Mouse (Mus musculus): Measurements from ENCODE around the gene Cryzl2. TPM values are rescaled to one million over a fixed set of nuclear protein-coding genes. Genes with fewer than 3 reads are reported as not detected.
A peak's percentile ranks its signal among the peaks of the same experiment; 100 is the strongest.

Gene Cryzl2
- polyA plus RNA-seq, 1 experiment from 2014 or later, result 6.6 TPM

GRCm38 (mm10) chr1:157452759-157453549, 5.4 kb upstream of the Cryzl2 start:
- Histone ChIP-seq H3K27ac (no peak overlapping the region), H3K27me3 (no peaks in the 10 kb centered on the region), H3K9ac (no peak overlapping the region), H3K9me3 (replicated peaks) (no peaks in the 10 kb centered on the region), H3K4me3 (replicated peaks) (no peak overlapping the region), H3K4me2 (no peak overlapping the region), H3K4me1 (replicated peaks) (peaks cover 11% of the 10 kb centered on the region), H3K36me3 (no peaks in the 10 kb centered on the region)
- ATAC-seq (ENCODE audit: low read depth) (no peak), DNase-seq (no peak)
- 71% methylated on average over 5 of the region's 5 CpGs for WGBS (ENCODE audit: insufficient replicate concordance)

GRCm38 (mm10) chr1:157454876-157455275, 3.5 kb upstream of the Cryzl2 start:
- 67% methylated on average over 6 of the region's 6 CpGs for WGBS (ENCODE audit: insufficient replicate concordance)
- no peak for ATAC-seq (ENCODE audit: low read depth)
- no peaks in the 10 kb centered on the region for H3K36me3 ChIP-seq

DNA sequence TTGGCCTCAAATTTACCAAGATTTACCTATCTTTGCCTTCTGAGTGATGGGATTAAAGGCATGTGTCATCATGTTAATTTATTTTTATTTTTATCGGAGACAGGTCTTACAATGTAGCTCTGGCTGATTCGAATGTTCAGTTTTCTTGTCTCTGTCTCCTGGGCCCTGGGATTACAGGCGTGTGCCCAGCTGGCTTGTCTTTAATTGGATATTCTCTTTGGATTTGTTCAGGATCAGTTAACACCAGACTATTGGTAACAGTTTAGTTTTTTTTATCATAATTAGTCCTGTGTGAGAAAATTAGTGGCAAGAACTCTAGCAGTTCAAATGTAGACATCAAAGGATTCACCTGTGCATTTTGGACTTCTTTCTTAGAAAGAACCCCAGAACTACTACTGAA, 588 bp upstream of the Cryzl2 start:
- no peaks in the 10 kb centered on the region for H3K27me3 ChIP-seq
- no peak overlapping the region for H3K9ac ChIP-seq
- peaks cover 12% of the 10 kb centered on the region for H3K4me1 ChIP-seq (replicated peaks)
- peak overlapping the region; percentile 69 for H3K4me2 ChIP-seq
- no peaks in the 10 kb centered on the region for H3K9me3 ChIP-seq (replicated peaks)
- DNase-seq (no peak), ATAC-seq (ENCODE audit: low read depth) (no peak)
- 80% methylated on average over 3 of the region's 3 CpGs for WGBS (ENCODE audit: insufficient replicate concordance)
- no peak overlapping the region for H3K4me3 ChIP-seq (replicated peaks)
- no peaks in the 10 kb centered on the region for H3K36me3 ChIP-seq
- H3K27ac ChIP-seq, result no peak overlapping the region

More at GRCm38 (mm10) chr1:157454876-157455275, 3.5 kb upstream of the Cryzl2 start:
- Histone ChIP-seq H3K27ac (no peak overlapping the region), H3K9ac (no peak overlapping the region), H3K9me3 (replicated peaks) (no peaks in the 10 kb centered on the region), H3K4me1 (replicated peaks) (peaks cover 18% of the 10 kb centered on the region), H3K27me3 (no peaks in the 10 kb centered on the region), H3K4me3 (replicated peaks) (no peak overlapping the region), H3K4me2 (no peak overlapping the region)
- DNase-seq, result no peak

DNA sequence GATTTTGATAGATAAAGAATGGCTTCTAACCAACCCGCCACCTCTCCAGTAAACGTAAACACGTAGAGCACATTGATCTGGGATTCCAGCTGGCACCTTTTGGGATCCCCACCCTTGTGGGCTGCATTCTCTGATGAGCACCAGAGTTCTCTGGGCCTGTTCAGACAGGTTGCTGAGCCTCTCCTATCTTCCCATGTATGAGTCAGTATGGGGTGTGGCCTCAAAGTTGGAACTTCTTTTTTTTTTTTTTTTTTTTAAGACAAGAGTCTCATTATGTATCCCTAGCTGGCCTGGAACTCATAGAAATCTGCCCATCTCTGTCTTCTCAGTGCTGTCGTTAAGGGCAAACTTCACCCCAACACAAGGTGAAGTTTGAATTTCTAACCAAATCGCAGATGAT, 1.5 kb downstream of the Cryzl2 start:
- Histone ChIP-seq H3K4me2 (no peak overlapping the region), H3K9me3 (replicated peaks) (no peaks in the 10 kb centered on the region), H3K27me3 (no peaks in the 10 kb centered on the region), H3K4me3 (replicated peaks) (no peak overlapping the region), H3K4me1 (replicated peaks) (peaks cover 12% of the 10 kb centered on the region), H3K36me3 (no peaks in the 10 kb centered on the region), H3K27ac (no peak overlapping the region), H3K9ac (no peak overlapping the region)
- no peak for DNase-seq
- no peak for ATAC-seq (ENCODE audit: low read depth)
- 73% methylated on average over 5 of the region's 5 CpGs for WGBS (ENCODE audit: insufficient replicate concordance)

GRCm38 (mm10) chr1:157461276-157461675, 2.9 kb downstream of the Cryzl2 start:
- Histone ChIP-seq H3K27ac (no peak overlapping the region), H3K36me3 (no peaks in the 10 kb centered on the region), H3K27me3 (no peaks in the 10 kb centered on the region), H3K4me2 (no peak overlapping the region), H3K9ac (no peak overlapping the region), H3K4me1 (replicated peaks) (peaks cover 12% of the 10 kb centered on the region), H3K4me3 (replicated peaks) (no peak overlapping the region), H3K9me3 (replicated peaks) (no peaks in the 10 kb centered on the region)
- ATAC-seq (ENCODE audit: low read depth), result no peak
- 86% methylated on average over 5 of the region's 5 CpGs for whole genome bisulfite sequencing (ENCODE audit: insufficient replicate concordance)
- no peak for DNase-seq

GRCm38 (mm10) chr1:157462336-157462735, 4.0 kb downstream of the Cryzl2 start:
- Histone ChIP-seq H3K9me3 (replicated peaks) (no peaks in the 10 kb centered on the region), H3K4me3 (replicated peaks) (no peak overlapping the region), H3K4me2 (no peak overlapping the region), H3K27ac (no peak overlapping the region), H3K4me1 (replicated peaks) (peaks cover 12% of the 10 kb centered on the region), H3K27me3 (no peaks in the 10 kb centered on the region), H3K9ac (no peak overlapping the region), H3K36me3 (no peaks in the 10 kb centered on the region)
- WGBS (ENCODE audit: insufficient replicate concordance), result 50% methylated on average over 3 of the region's 3 CpGs
- no peak for ATAC-seq (ENCODE audit: low read depth)
- no peak for DNase-seq

DNA sequence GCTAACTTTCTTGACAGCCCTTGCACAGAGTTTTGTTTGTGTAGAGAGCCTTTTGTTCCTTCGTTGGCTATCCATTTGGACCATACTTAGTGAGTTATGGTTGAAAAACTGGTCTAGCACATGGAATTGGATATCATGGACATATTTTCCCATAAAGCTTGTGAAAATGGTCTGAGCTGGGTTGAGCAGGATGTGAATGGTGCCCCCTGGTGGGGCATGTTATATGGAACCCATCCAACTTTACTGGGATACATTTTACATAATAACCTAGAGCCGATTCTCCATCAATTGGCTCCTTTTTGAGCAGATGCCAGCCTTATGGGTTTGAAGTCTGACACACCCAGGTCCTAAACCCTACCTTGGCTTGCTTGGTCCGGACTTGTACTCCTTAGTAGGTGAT, 6.8 kb downstream of the Cryzl2 start:
- Histone ChIP-seq H3K36me3 (no peaks in the 10 kb centered on the region), H3K4me2 (no peak overlapping the region), H3K9me3 (replicated peaks) (no peaks in the 10 kb centered on the region), H3K4me3 (replicated peaks) (no peak overlapping the region), H3K4me1 (replicated peaks) (no peaks in the 10 kb centered on the region), H3K9ac (no peak overlapping the region), H3K27me3 (no peaks in the 10 kb centered on the region), H3K27ac (no peak overlapping the region)
- ATAC-seq (ENCODE audit: low read depth), result no peak
- WGBS (ENCODE audit: insufficient replicate concordance), result 67% methylated on average over 3 of the region's 3 CpGs
- no peak for DNase-seq

DNA sequence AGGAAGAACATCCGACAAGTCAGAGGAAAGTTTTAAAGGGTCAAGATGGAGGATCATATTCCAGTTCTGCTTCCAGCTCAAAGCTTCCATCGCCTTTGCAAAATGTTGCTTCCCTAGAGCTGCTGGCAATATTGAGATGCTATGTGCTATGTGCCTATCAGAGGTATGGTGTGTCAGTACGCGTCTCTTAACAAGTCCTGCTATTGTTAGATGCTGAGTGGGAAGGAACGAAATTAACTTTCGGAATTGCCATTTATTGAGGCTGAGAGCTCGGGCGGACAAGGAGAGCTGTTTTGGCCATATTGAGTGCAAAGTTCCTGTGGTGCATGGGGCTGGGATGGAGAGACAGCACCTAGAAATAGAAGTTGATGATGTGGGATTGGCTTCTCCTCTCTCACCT, 9.5 kb downstream of the Cryzl2 start:
- ATAC-seq (ENCODE audit: low read depth), result no peak
- Histone ChIP-seq H3K4me3 (replicated peaks) (no peak overlapping the region), H3K4me2 (no peak overlapping the region), H3K9ac (no peak overlapping the region), H3K27me3 (no peaks in the 10 kb centered on the region), H3K4me1 (replicated peaks) (no peaks in the 10 kb centered on the region), H3K9me3 (replicated peaks) (no peaks in the 10 kb centered on the region), H3K27ac (no peak overlapping the region), H3K36me3 (no peaks in the 10 kb centered on the region)
- DNase-seq, result no peak
- WGBS (ENCODE audit: insufficient replicate concordance), result 81% methylated on average over 8 of the region's 8 CpGs

GRCm38 (mm10) chr1:157470761-157471386, 12.5 kb downstream of the Cryzl2 start:
- 78% methylated on average over 9 of the region's 9 CpGs for WGBS (ENCODE audit: insufficient replicate concordance)
- Histone ChIP-seq H3K9me3 (replicated peaks) (no peaks in the 10 kb centered on the region), H3K4me1 (replicated peaks) (no peaks in the 10 kb centered on the region), H3K4me2 (no peak overlapping the region), H3K27ac (no peak overlapping the region), H3K4me3 (replicated peaks) (no peak overlapping the region), H3K27me3 (no peaks in the 10 kb centered on the region), H3K36me3 (no peaks in the 10 kb centered on the region), H3K9ac (no peak overlapping the region)
- ATAC-seq (ENCODE audit: low read depth) (no peak), DNase-seq (no peak)

- no peaks in the 10 kb centered on the region for H3K4me1 ChIP-seq (replicated peaks)
- WGBS (ENCODE audit: insufficient replicate concordance), result 81% methylated on average over 7 of the region's 7 CpGs
These were observed 14.3 kb downstream of the Cryzl2 start for GRCm38 (mm10) chr1:157472716-157473115.

GRCm38 (mm10) chr1:157474865-157475264, 16.5 kb downstream of the Cryzl2 start:
- no peaks in the 10 kb centered on the region for H3K36me3 ChIP-seq
- no peak overlapping the region for H3K4me2 ChIP-seq
- H3K4me1 ChIP-seq (replicated peaks), result peaks cover under 1% of the 10 kb centered on the region; the same call in 1 of the 2 replicates
- DNase-seq (no peak), ATAC-seq (ENCODE audit: low read depth) (no peak)
- no peak overlapping the region for H3K4me3 ChIP-seq (replicated peaks)
- no peaks in the 10 kb centered on the region for H3K27me3 ChIP-seq
- no peak overlapping the region for H3K27ac ChIP-seq
- no peak overlapping the region for H3K9ac ChIP-seq
- no peaks in the 10 kb centered on the region for H3K9me3 ChIP-seq (replicated peaks)
- 72% methylated on average over 8 of the region's 8 CpGs for WGBS (ENCODE audit: insufficient replicate concordance)

More at GRCm38 (mm10) chr1:157472716-157473115, 14.3 kb downstream of the Cryzl2 start:
- H3K9ac ChIP-seq, result no peak overlapping the region
- no peak overlapping the region for H3K27ac ChIP-seq
- no peaks in the 10 kb centered on the region for H3K36me3 ChIP-seq
- no peak overlapping the region for H3K4me3 ChIP-seq (replicated peaks)
- no peak overlapping the region for H3K4me2 ChIP-seq
- ATAC-seq (ENCODE audit: low read depth) (no peak), DNase-seq (no peak)
- H3K27me3 ChIP-seq, result no peaks in the 10 kb centered on the region
- H3K9me3 ChIP-seq (replicated peaks), result no peaks in the 10 kb centered on the region

DNA sequence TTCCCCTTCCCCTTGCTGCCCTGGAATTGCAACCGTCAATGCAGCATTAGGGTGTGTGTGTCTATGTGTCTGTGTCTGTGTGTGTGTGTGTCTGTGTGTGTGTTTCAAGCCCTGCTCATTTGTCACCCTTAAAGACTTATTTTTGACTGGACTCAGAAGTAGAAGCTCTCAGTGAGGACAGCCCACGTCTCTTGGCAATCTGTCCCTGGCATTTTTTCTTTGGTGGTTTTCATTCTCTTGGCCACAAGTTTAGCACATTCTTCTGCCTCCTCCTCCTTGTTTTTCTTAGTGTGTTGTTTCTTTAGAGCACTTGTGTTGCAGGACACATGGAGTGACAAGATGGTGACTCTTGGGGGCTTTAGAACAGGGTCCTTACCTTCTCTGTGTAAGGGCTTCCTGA, 17.9 kb downstream of the Cryzl2 start:
- no peak overlapping the region for H3K9ac ChIP-seq
- no peaks in the 10 kb centered on the region for H3K9me3 ChIP-seq (replicated peaks)
- no peak for DNase-seq
- H3K4me2 ChIP-seq, result no peak overlapping the region
- peaks cover 6% of the 10 kb centered on the region for H3K4me1 ChIP-seq (replicated peaks)
- H3K4me3 ChIP-seq (replicated peaks), result no peak overlapping the region
- ATAC-seq (ENCODE audit: low read depth), result no peak
- H3K36me3 ChIP-seq, result no peaks in the 10 kb centered on the region
- H3K27ac ChIP-seq, result no peak overlapping the region
- 57% methylated on average over 2 of the region's 2 CpGs for WGBS (ENCODE audit: insufficient replicate concordance)
- no peaks in the 10 kb centered on the region for H3K27me3 ChIP-seq

All from liver, embryonic 13.5 days (tissue).